Mouse (Mus musculus) kidney, adult 2 months (tissue): ENCODE data around the gene Tbl1xr1. TPM values are rescaled to one million over a fixed set of nuclear protein-coding genes. Genes with fewer than 3 reads are reported as not detected.
A peak's percentile ranks its signal among the peaks of the same experiment; 100 is the strongest.

ENCODE experiments used
- DNase-seq: peaks from one replicate; pipeline ENCODE4 v3.0.0; 2021
- H3K27ac ChIP-seq: fragments of 200-500 bp; 2 replicates; pipeline ENCODE4 v1.5.1; 2012; ENCODE audit warnings: low read depth, low read length, control low read depth, inconsistent platforms; ENCODE audit not compliant: insufficient read depth
- H3K27me3 ChIP-seq: fragments of 200-500 bp; replicated peaks from 2 replicates; pipeline ENCODE4 v1.6.1; 2012; ENCODE audit warnings: mild to moderate bottlenecking, moderate library complexity, low read length, inconsistent platforms; ENCODE audit not compliant: control insufficient read depth, insufficient read depth
- H3K36me3 ChIP-seq: fragments of 200-500 bp; 2 replicates; pipeline ENCODE4 v1.6.1; 2012; ENCODE audit warnings: mild to moderate bottlenecking, moderate library complexity, low read length, inconsistent platforms; ENCODE audit not compliant: control insufficient read depth, insufficient read depth
- H3K4me1 ChIP-seq: fragments of 200-500 bp; 2 replicates; pipeline ENCODE4 v1.6.1; 2011; ENCODE audit warnings: low read length; ENCODE audit not compliant: control insufficient read depth, insufficient read depth
- H3K4me3 ChIP-seq: fragments of 200-500 bp; 2 replicates; pipeline ENCODE4 v1.5.1; 2011; ENCODE audit warnings: mild to moderate bottlenecking, low read depth, low read length, control low read depth; ENCODE audit not compliant: insufficient read depth
- CTCF ChIP-seq: fragments of 200-500 bp; conservative IDR thresholded peaks from 2 replicates; pipeline ENCODE4 v1.5.1; 2011; ENCODE audit warnings: low read depth, mild to moderate bottlenecking, control low read depth, low read length, moderate library complexity, mixed read lengths; ENCODE audit not compliant: insufficient read depth, insufficient read length
- POLR2A ChIP-seq: fragments of 200-500 bp; IDR thresholded peaks from one replicate; pipeline ENCODE4 v1.6.1; 2011; ENCODE audit warnings: low read depth, low read length, control low read depth
- WGBS: fragments of 180-500 bp; shearing (Covaris S2); methylation state at CpG from one replicate; pipeline ENCODE4 v1.1.7; 2018; 5-methylcytosine and 5-hydroxymethylcytosine counted together
- polyA plus RNA-seq: library from polyadenylated mRNA; depleted of rRNA; stranded (reverse); fragments of >200 nt; gene quantifications from 2 replicates; pipeline ENCODE4 v1.2.3, GENCODE M21; 2012

The Tbl1xr1 gene
- polyA plus RNA-seq, 1 experiment, result 26.7 TPM

DNA sequence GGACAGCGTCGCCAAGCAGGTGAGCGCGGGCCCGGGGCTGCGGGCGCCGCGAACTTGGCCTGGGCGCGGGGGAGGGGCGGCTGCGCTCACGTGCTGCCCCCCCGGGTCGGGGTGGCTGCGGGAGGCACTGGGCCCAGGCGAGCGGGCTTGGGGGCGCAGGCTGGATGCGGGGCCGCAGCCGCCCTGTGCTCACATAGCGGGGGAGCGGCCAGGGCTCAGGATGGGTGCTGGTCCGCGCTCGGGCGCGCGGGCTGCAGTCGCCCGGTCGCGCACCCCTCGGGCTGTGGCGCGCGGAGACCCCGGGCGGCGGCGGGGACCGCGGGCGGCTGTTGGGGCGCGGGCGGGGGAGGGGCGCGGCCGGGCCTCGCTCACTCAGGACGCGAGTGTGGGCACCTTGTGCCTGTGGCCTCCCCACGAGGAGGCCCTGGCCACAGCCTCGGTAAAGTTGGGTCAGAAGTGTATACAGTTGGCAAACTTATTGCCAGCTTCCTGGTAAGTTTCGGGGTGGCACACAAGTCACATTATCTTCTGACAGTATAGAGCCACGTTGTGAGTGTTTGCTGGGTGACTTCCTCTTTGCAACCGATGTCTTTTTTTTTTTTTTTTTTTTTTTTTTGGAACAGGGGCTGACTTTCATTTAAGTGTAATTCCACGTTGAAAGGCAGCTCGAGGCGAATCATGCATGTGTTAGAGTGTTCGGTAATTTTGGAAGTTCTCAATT is 644 bp downstream of the Tbl1xr1 start:
- H3K27ac ChIP-seq, result peak overlapping the region; percentile 96
- no peak for TF ChIP-seq CTCF
- no peak for TF ChIP-seq POLR2A
- no peaks in the 10 kb centered on the region for H3K36me3 ChIP-seq
- H3K27me3 ChIP-seq, result no peaks in the 10 kb centered on the region
- peaks cover 26% of the 10 kb centered on the region for H3K4me1 ChIP-seq
- peak; percentile 55 for DNase-seq
- peak overlapping the region; percentile 67 for H3K4me3 ChIP-seq
- under 1% methylated on average over 52 of the region's 64 CpGs for WGBS

DNA sequence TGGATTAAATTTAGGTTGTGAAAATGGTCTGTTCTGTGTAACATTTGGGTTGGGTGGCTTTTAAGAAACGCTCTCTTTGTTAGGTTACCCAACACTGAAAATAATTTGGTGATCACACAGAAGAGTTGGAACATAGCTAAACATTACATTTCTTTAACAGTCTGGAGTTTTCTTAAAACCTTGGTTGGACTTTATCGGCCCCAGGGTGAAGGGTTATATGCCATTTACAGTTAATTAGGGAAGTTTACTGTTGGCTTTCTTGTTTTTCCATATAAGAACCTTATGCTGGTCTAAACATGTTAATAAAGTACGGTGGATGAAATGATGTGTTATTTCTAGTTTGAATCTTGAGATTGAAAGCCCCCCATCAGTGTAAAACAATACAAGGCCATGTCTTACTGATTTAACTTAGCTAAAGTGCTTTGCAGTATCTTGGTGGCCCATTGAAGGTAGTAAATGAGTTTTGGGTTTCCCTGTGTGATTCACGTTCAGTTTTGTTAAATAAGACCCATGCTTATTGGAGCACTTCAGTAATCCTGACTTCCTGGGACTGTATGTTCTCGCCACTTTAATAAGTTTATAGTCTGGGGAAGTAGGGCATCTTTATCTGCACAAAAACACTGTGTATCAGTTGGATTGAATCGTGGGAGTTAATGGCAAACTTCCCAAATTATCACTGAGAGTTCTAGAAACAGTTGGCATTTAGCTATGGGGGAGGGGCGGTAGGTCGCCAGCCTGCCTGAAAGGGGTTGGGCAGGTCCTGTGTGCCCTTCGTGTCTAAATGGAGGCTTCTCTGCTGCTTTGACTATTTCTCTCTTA is 1.4 kb downstream of the Tbl1xr1 start:
- peak overlapping the region; percentile 96; the same call in 1 of the 2 replicates for H3K27ac ChIP-seq
- WGBS, result 10% methylated on average over 9 of the region's 9 CpGs
- H3K36me3 ChIP-seq, result no peaks in the 10 kb centered on the region
- H3K27me3 ChIP-seq, result no peaks in the 10 kb centered on the region
- no peak for TF ChIP-seq CTCF
- TF ChIP-seq POLR2A, result no peak
- DNase-seq, result peak; percentile 58
- peak overlapping the region; percentile 8; the same call in 1 of the 2 replicates for H3K4me3 ChIP-seq
- peaks cover 29% of the 10 kb centered on the region for H3K4me1 ChIP-seq

DNA sequence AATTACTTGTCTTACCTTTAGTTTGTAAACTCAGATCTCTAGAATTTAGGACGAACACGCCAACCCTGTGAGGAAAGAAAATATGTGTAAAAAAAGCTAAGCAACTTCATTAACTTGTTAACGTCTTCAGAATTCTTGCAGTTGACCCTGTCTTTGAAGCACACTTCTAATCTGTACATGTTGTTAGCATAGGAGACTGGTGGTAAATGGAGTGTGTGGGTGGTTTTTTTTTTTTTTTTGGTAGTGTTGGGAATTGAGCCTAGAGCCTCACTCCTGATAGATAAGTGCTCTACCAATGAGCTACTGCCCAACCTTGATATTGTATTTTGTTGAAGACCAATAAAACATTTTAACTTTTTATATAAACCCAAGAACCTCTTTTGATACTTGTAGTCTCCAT is 2.1 kb downstream of the Tbl1xr1 start:
- Histone ChIP-seq H3K4me1 (peaks cover 31% of the 10 kb centered on the region), H3K4me3 (no peak overlapping the region), H3K27ac (no peak overlapping the region), H3K36me3 (no peaks in the 10 kb centered on the region), H3K27me3 (no peaks in the 10 kb centered on the region)
- TF ChIP-seq CTCF (no peak), POLR2A (no peak)
- WGBS, result 63% methylated on average over 3 of the region's 3 CpGs
- DNase-seq, result no peak

GRCm38 (mm10) chr3:22081869-22082268 is 5.4 kb downstream of the Tbl1xr1 start:
- TF ChIP-seq POLR2A (no peak), CTCF (no peak)
- Histone ChIP-seq H3K27me3 (no peaks in the 10 kb centered on the region), H3K27ac (no peak overlapping the region), H3K4me3 (no peak overlapping the region), H3K36me3 (no peaks in the 10 kb centered on the region), H3K4me1 (peaks cover 34% of the 10 kb centered on the region)
- 65% methylated on average over 4 of the region's 4 CpGs for WGBS
- no peak for DNase-seq

DNA sequence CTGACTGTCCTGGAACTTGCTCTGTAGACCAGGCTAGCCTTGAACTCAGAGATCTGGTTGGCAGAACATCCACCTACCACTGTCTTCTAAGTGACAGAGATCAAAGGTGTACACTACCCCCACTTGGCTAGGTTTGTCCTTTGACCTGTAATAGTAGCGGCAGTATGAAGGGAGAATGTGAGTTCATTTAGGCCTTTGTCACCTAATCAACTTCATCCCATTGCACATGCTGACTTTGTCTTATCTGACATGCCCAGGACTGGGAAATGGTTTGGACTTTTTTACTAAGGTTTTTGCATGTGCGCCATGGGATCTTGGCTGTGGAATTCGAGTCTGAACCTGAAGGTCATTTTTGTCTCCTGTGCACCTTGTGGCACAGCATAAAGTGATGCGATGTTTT is 6.4 kb downstream of the Tbl1xr1 start:
- peak; percentile 43 for DNase-seq
- Histone ChIP-seq H3K36me3 (no peaks in the 10 kb centered on the region), H3K4me1 (peaks cover 34% of the 10 kb centered on the region), H3K27ac (no peak overlapping the region), H3K27me3 (no peaks in the 10 kb centered on the region), H3K4me3 (no peak overlapping the region)
- WGBS, result 70% methylated on average over 4 of the region's 4 CpGs
- no peak for TF ChIP-seq POLR2A

DNA sequence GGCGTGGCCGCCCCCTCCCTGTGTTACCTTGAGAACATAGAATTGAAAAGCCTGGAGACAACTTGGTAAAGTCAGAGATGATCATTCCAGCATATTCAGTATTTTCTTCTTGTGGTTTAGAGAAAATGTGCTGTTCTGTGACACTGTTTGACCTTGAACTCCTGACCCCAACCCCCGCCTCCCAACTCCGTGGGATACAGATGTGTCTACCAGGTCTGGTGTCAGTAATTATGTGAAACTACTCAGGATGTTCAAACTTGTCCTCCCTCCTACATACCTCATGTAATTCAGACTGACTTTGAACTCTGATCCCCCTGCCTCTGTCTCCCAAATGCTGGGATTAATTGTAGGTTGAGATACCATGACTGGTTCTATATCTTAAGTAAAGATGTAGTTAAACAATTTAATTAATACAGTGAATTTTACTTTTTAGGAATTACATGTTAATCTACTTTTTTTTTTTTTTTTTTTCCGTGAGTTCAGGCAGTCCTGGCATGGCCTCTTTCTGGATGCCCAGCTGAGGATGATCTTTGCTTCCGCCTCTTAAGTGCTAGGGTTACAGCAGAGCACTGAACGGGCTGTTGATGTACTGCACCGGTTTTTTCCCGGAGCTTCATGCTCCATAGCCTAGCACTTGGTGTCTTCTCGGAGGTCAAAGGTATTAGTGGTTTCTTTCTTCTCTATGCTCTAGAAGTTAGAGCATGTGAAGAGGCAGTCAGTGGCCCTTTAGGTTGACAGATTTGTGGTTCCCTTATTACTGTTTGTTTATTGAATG is 8.0 kb downstream of the Tbl1xr1 start:
- no peaks in the 10 kb centered on the region for H3K27me3 ChIP-seq
- 57% methylated on average over 10 of the region's 10 CpGs for WGBS
- no peak overlapping the region for H3K4me3 ChIP-seq
- no peak for TF ChIP-seq CTCF
- TF ChIP-seq POLR2A, result no peak
- peaks cover 25% of the 10 kb centered on the region for H3K4me1 ChIP-seq
- peak; percentile 78 for DNase-seq
- H3K27ac ChIP-seq, result peak overlapping the region; percentile 52; the same call in 1 of the 2 replicates
- no peaks in the 10 kb centered on the region for H3K36me3 ChIP-seq
